Mouse (Mus musculus) limb, embryonic 15.5 days (tissue): ENCODE results near the gene Slc2a9. TPM values are rescaled to one million over a fixed set of nuclear protein-coding genes. Genes with fewer than 3 reads are reported as not detected.

ENCODE experiments used
- ATAC-seq: fragments of 200-750 bp; cut with Nextera tagmentation; 2 replicates; pipeline ENCODE4 v1.8.0; 2017; ENCODE audit warnings: low read depth, moderate TSS enrichment; ENCODE audit not compliant: insufficient number of reproducible peaks, low FRiP score, low TSS enrichment
- H3K27ac ChIP-seq: fragments of 300-500 bp; sonication (generic); 2 replicates; pipeline ENCODE4 v1.5.1; 2015; ENCODE audit warnings: moderate library complexity, mild to moderate bottlenecking, inconsistent platforms
- H3K27me3 ChIP-seq: fragments of 300-500 bp; sonication (generic); 2 replicates; pipeline ENCODE4 v1.6.1; 2015; ENCODE audit warnings: inconsistent platforms
- H3K36me3 ChIP-seq: fragments of 300-500 bp; sonication (generic); 2 replicates; pipeline ENCODE4 v1.6.1; 2015; ENCODE audit warnings: inconsistent platforms
- H3K4me1 ChIP-seq: fragments of 300-500 bp; sonication (generic); 2 replicates; pipeline ENCODE4 v1.6.1; 2015; ENCODE audit warnings: inconsistent platforms
- H3K4me2 ChIP-seq: fragments of 300-500 bp; sonication (generic); 2 replicates; pipeline ENCODE4 v1.6.1; 2015; ENCODE audit warnings: mild to moderate bottlenecking, inconsistent platforms
- H3K4me3 ChIP-seq: fragments of 300-500 bp; sonication (generic); 2 replicates; pipeline ENCODE4 v1.5.1; 2015; ENCODE audit warnings: mild to moderate bottlenecking, inconsistent platforms
- H3K9ac ChIP-seq: fragments of 300-500 bp; sonication (generic); 2 replicates; pipeline ENCODE4 v1.6.1; 2015; ENCODE audit warnings: inconsistent platforms
- H3K9me3 ChIP-seq: fragments of 300-500 bp; sonication (generic); 2 replicates; pipeline ENCODE4 v1.6.1; 2016; ENCODE audit warnings: inconsistent platforms
- WGBS: fragments of 180-500 bp; shearing (Covaris S2); methylation state at CpG from one replicate; pipeline ENCODE4 v1.1.7; 2015; 5-methylcytosine and 5-hydroxymethylcytosine counted together
- polyA plus RNA-seq: library from polyadenylated mRNA; unstranded; fragments of >200 nt; fragmentation: Nextera tagmentation; extraction: Ambion mirVana; gene quantifications from 2 replicates; pipeline ENCODE4 v1.2.1, GENCODE M21; 2015

Slc2a9 gene
- polyA plus RNA-seq: 0.35 and 0.68 TPM in 2 replicates

DNA sequence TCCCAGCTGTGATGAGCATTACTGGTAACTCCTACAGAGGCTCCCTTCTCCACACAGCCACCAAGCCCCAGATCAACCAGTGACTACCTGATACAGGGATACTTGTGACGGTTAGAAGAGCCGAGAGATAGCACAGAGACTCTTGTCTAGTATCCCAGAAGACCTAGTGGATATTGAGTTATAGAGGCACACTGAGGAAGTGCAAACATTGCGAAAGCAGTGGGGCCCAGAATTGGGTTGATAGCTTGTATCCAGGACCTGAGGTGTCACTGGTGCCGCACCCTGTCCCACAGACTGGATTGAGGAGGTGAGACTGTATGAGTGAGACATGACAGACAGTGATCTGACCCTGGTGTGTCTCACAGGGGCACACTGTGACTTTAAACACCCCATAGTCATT lies at the start of gene Slc2a9:
TSS of gene Slc2a9 (minus strand) at position 152 of the 400 bp plus-strand sequence.
- Histone ChIP-seq H3K9ac (no peak within 1 kb of the TSS), H3K36me3 (no peaks in the 10 kb centered on the region), H3K27me3 (no peaks in the 10 kb centered on the region), H3K4me2 (no peak within 1 kb of the TSS), H3K4me1 (peaks cover 5% of the 10 kb centered on the region), H3K9me3 (no peaks in the 10 kb centered on the region), H3K27ac (no peak within 1 kb of the TSS), H3K4me3 (no peak within 1 kb of the TSS)
- no peak for ATAC-seq
- WGBS: 83% methylated on average over 4 of the region's 4 CpGs

DNA sequence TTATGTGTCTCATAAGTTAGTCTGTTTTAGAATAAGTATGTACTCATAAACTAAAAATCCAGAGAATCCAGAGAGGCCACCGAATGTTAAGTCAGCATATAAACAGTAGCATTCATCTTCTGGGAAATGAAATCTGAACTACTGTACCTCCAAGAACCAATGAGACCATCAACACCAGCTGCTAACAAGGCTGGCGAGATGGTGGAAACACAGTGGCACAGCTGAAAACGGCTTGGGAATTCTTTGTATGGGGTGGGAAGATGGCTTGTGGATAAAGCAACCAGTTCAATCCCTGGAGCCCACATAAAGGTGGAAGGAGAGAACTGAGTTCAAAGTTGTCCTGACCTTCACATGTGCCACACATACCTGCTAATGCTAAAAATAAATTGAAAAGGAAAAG lies 49.7 kb upstream of the Slc2a9 start:
- H3K27ac ChIP-seq: no peak overlapping the region
- no peak for ATAC-seq
- 67% methylated on average over 3 of the region's 3 CpGs for WGBS
- no peak overlapping the region for H3K9ac ChIP-seq
- no peak overlapping the region for H3K4me2 ChIP-seq
- peaks cover 81% of the 10 kb centered on the region for H3K36me3 ChIP-seq
- H3K4me1 ChIP-seq: peaks cover 50% of the 10 kb centered on the region
- no peaks in the 10 kb centered on the region for H3K9me3 ChIP-seq
- no peaks in the 10 kb centered on the region for H3K27me3 ChIP-seq
- H3K4me3 ChIP-seq: no peak overlapping the region

DNA sequence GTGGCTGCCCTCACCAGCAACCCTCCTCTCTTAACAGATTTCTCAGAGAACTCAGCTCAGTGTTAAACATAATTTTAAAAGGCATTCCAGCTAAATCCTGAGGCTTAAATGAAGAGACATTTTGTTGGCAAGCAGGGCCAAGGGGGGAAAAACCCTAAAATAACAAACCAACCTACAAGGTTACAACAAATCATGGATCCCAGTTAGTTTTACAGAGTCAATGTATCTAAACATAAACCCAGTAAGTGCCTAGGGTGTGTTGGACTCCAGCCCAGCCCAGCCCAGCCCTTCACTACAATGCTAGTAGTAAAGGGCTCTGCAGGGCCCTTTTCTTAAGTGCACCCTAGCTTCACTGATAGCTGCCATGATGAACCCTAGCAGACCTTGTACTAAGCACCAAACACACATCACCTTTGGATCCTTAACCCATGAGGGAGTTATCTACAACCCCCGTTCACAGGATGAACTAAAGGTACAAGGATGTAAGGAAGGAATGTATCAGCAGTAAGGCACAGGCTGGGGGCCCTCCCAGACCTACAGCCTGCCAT lies 47.4 kb upstream of the Slc2a9 start:
- Histone ChIP-seq H3K9me3 (no peaks in the 10 kb centered on the region), H3K4me1 (peaks cover 49% of the 10 kb centered on the region), H3K27ac (peak overlapping the region; percentile 86), H3K9ac (no peak overlapping the region), H3K4me2 (no peak overlapping the region), H3K36me3 (peaks cover 86% of the 10 kb centered on the region), H3K27me3 (no peaks in the 10 kb centered on the region), H3K4me3 (no peak overlapping the region)
- 72% methylated on average over 1 of the region's 1 CpGs for WGBS
- ATAC-seq: no peak

DNA sequence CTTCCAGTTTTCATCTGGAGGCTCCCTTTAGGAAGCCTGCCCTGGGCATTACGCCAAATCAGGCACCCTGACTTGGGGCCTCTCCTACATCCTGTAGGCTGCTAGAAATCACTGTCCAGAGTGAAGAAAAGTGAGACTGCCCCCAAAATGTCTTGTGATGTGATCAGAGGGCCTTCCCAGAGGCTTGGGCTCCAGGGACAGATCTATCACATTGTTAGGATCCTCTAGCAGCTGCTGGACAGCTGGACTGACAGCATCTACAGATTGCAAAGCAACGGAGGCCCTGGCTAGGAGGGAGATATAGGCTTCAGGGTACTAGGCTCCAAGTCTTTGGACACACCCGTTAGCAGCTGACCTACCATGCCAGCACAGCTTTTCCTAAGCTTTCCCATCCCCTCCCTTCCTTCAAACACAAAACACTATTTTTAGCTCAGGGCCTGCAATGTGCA lies 46.5 kb upstream of the Slc2a9 start:
- Histone ChIP-seq H3K4me1 (peaks cover 53% of the 10 kb centered on the region), H3K4me2 (no peak overlapping the region), H3K9ac (no peak overlapping the region), H3K4me3 (no peak overlapping the region), H3K36me3 (peaks cover 88% of the 10 kb centered on the region), H3K27me3 (no peaks in the 10 kb centered on the region), H3K27ac (peak overlapping the region; percentile 86), H3K9me3 (no peaks in the 10 kb centered on the region)
- peak; percentile 56 for ATAC-seq
- 46% methylated on average over 3 of the region's 3 CpGs for WGBS

DNA sequence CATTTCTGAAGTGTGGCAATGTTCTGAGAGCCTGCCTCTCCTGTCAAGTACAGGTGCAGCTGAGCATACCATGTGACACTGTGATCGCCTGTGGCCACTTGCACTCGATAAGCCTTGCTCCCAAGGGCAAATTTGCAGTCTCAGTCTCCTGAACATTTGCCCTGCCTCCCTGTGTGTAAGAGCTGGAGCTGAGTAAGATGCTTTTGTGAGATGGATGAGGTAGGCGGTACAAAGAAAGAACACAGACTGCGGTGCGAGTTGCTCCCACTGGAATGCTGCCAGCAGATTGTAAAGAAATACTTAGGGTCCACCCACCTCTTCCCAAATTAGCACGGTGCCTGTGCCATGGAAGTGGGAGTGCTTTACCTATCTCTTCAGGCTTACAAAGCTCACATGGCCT lies 44.4 kb upstream of the Slc2a9 start:
- Histone ChIP-seq H3K27ac (no peak overlapping the region), H3K4me1 (peaks cover 52% of the 10 kb centered on the region), H3K4me2 (no peak overlapping the region), H3K9ac (no peak overlapping the region), H3K4me3 (no peak overlapping the region), H3K36me3 (peaks cover 94% of the 10 kb centered on the region), H3K27me3 (no peaks in the 10 kb centered on the region), H3K9me3 (no peaks in the 10 kb centered on the region)
- ATAC-seq: no peak
- 50% methylated on average over 6 of the region's 6 CpGs for WGBS

GRCm38 (mm10) chr5:38544423-38545415 lies 41.8 kb upstream of the Slc2a9 start:
- H3K27me3 ChIP-seq: no peaks in the 10 kb centered on the region
- no peak overlapping the region for H3K9ac ChIP-seq
- peak overlapping the region; percentile 50; the same call in 1 of the 2 replicates for H3K27ac ChIP-seq
- H3K4me3 ChIP-seq: no peak overlapping the region
- H3K4me1 ChIP-seq: peaks cover 32% of the 10 kb centered on the region
- H3K4me2 ChIP-seq: no peak overlapping the region
- 38% methylated on average over 5 of the region's 5 CpGs for WGBS
- H3K9me3 ChIP-seq: no peaks in the 10 kb centered on the region
- no peak for ATAC-seq
- H3K36me3 ChIP-seq: peaks cover 97% of the 10 kb centered on the region

GRCm38 (mm10) chr5:38543496-38544217 lies 40.7 kb upstream of the Slc2a9 start:
- 65% methylated on average over 4 of the region's 4 CpGs for WGBS
- H3K9me3 ChIP-seq: no peaks in the 10 kb centered on the region
- peak; percentile 44; the same call in 1 of the 2 replicates for ATAC-seq
- peaks cover 99% of the 10 kb centered on the region for H3K36me3 ChIP-seq
- no peak overlapping the region for H3K9ac ChIP-seq
- H3K4me1 ChIP-seq: peaks cover 22% of the 10 kb centered on the region
- H3K4me3 ChIP-seq: no peak overlapping the region
- no peak overlapping the region for H3K4me2 ChIP-seq
- H3K27me3 ChIP-seq: no peaks in the 10 kb centered on the region
- H3K27ac ChIP-seq: peak overlapping the region; percentile 38; the same call in 1 of the 2 replicates

- no peaks in the 10 kb centered on the region for H3K27me3 ChIP-seq
Measured at GRCm38 (mm10) chr5:38541728-38542127, 38.8 kb upstream of the Slc2a9 start.

DNA sequence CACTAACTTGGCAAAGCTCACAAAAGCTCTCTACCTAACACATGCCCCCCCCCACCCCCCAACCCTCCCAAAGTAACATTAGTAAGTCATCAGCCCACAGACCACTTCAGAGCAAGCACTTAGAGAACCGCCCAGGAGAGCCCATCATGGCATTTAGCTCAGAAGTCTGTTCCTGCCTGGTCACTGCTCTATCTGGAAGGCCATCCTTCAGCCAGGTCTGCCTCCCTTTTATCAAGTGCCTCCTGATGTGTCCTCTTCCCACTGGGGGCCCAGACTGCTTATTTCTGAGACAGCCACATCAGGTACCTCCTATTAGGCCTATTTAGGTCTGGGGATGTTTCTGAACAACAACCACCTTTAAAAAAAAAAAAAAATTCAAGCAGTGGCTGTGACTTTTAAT lies 38.0 kb upstream of the Slc2a9 start:
- H3K4me2 ChIP-seq: no peak overlapping the region
- peaks cover 99% of the 10 kb centered on the region for H3K36me3 ChIP-seq
- no peak overlapping the region for H3K9ac ChIP-seq
- H3K27me3 ChIP-seq: no peaks in the 10 kb centered on the region
- no peak overlapping the region for H3K27ac ChIP-seq
- WGBS: 96% methylated on average over 1 of the region's 1 CpGs
- peaks cover 17% of the 10 kb centered on the region for H3K4me1 ChIP-seq
- ATAC-seq: no peak
- H3K4me3 ChIP-seq: no peak overlapping the region
- no peaks in the 10 kb centered on the region for H3K9me3 ChIP-seq

More at GRCm38 (mm10) chr5:38541728-38542127, 38.8 kb upstream of the Slc2a9 start:
- WGBS: 89% methylated on average over 3 of the region's 3 CpGs
- no peak for ATAC-seq
- H3K9me3 ChIP-seq: no peaks in the 10 kb centered on the region
- H3K4me3 ChIP-seq: no peak overlapping the region
- H3K4me1 ChIP-seq: peaks cover 17% of the 10 kb centered on the region
- H3K36me3 ChIP-seq: peaks cover 99% of the 10 kb centered on the region
- no peak overlapping the region for H3K4me2 ChIP-seq
- no peak overlapping the region for H3K9ac ChIP-seq
- no peak overlapping the region for H3K27ac ChIP-seq

- Histone ChIP-seq H3K36me3 (peaks cover 99% of the 10 kb centered on the region), H3K9me3 (no peaks in the 10 kb centered on the region), H3K4me3 (no peak overlapping the region), H3K27ac (no peak overlapping the region), H3K4me2 (no peak overlapping the region), H3K27me3 (no peaks in the 10 kb centered on the region), H3K9ac (no peak overlapping the region), H3K4me1 (peaks cover 2% of the 10 kb centered on the region; the same call in 1 of the 2 replicates)
- 90% methylated on average over 8 of the region's 8 CpGs for WGBS
- no peak for ATAC-seq
Measured at GRCm38 (mm10) chr5:38538508-38538907, 35.6 kb upstream of the Slc2a9 start.

GRCm38 (mm10) chr5:38537845-38538244 lies 34.9 kb upstream of the Slc2a9 start:
- Histone ChIP-seq H3K36me3 (peaks cover 98% of the 10 kb centered on the region), H3K9me3 (no peaks in the 10 kb centered on the region), H3K4me2 (no peak overlapping the region), H3K27me3 (no peaks in the 10 kb centered on the region), H3K27ac (no peak overlapping the region), H3K4me1 (no peaks in the 10 kb centered on the region), H3K4me3 (no peak overlapping the region), H3K9ac (no peak overlapping the region)
- ATAC-seq: no peak
- WGBS: 89% methylated on average over 4 of the region's 4 CpGs
